In genomic region chr11:77239658-77240345, GRCm38 (mm10) we compare ENCODE assay signal across 21 mouse cellular contexts. TPM values are rescaled to one million over a fixed set of nuclear protein-coding genes. Genes with fewer than 3 reads are reported as not detected.
DNase-seq lines count a peak whose midpoint lies in the region; ATAC-seq and TF ChIP-seq lines count a peak whose summit lies in the region.
"Had no signal": no experiment of that assay in that cellular context is flagged by ENCODE, and none has a peak within 500 bp of the region (broad histone marks: within the 10 kb centered on the region; RNA-seq: fewer than 3 reads in every experiment).

No protein-coding gene starts in this region.

- peak overlapping the region; percentile 59 for H3K27ac ChIP-seq in liver, postnatal 0 days (ENCODE audit: low read depth)
- H3K27ac ChIP-seq in stomach, postnatal 0 days (replicated peaks) = no peak overlapping the region
- H3K27ac ChIP-seq: embryonic facial prominence, embryonic 15.5 days; heart, adult 2 months; midbrain, embryonic 13.5 days had no signal

- no peak overlapping the region for H3K4me3 ChIP-seq in liver, postnatal 0 days (ENCODE audit: low read depth, low read length)
- H3K4me3 ChIP-seq in stomach, postnatal 0 days (ENCODE audit: low read depth, low read length) = no peak overlapping the region
- H3K4me3 ChIP-seq: embryonic facial prominence, embryonic 15.5 days; heart, adult 2 months; midbrain, embryonic 13.5 days had no signal

- peaks cover 2% of the 10 kb centered on the region; the same call in 1 of the 2 replicates for H3K4me1 ChIP-seq in liver, postnatal 0 days (ENCODE audit: insufficient read depth)
- H3K4me1 ChIP-seq in stomach, postnatal 0 days (replicated peaks; ENCODE audit: control insufficient read depth, insufficient read depth) = no peaks in the 10 kb centered on the region
- H3K4me1 ChIP-seq: midbrain, embryonic 13.5 days had no signal

- peak; percentile 26 for DNase-seq in lung, postnatal 36 days
- no peak for DNase-seq in lung, postnatal 14 days
- DNase-seq in MEL-GATA-1-ER (ENCODE audit: extremely low read depth, low read depth) = peak; percentile 86
- DNase-seq in liver, postnatal 0 days = peak; percentile 15
- no peak for DNase-seq in stomach, postnatal 0 days (ENCODE audit: low spot score)
- no peak for DNase-seq in spleen, adult 18-20 months
- no peak for DNase-seq in frontal cortex, postnatal 10 days (ENCODE audit: low spot score in 2 of 2)
- DNase-seq: adrenal gland, adult 2 months; cerebellum, adult 11 months; cerebellum, postnatal 10 days; gastrocnemius, postnatal 10 days; heart, adult 2 months; heart, postnatal 36 days; lung, postnatal 4 days; thymus, postnatal 36 days had no signal

- whole genome bisulfite sequencing in liver, postnatal 0 days (ENCODE audit: insufficient replicate concordance) = 55% methylated on average over 1 of the region's 1 CpGs
- 83% methylated on average over 1 of the region's 1 CpGs for whole genome bisulfite sequencing in stomach, postnatal 0 days

- no peaks in the 10 kb centered on the region for H3K27me3 ChIP-seq in liver, postnatal 0 days (ENCODE audit: insufficient read depth, low read length)
- H3K27me3 ChIP-seq in stomach, postnatal 0 days (ENCODE audit: control insufficient read depth, insufficient read depth, low read length) = no peaks in the 10 kb centered on the region
- H3K27me3 ChIP-seq: embryonic facial prominence, embryonic 15.5 days; midbrain, embryonic 13.5 days had no signal

- H3K36me3 ChIP-seq in liver, postnatal 0 days (replicated peaks; ENCODE audit: insufficient read depth, low read length) = no peaks in the 10 kb centered on the region
- H3K36me3 ChIP-seq in stomach, postnatal 0 days (ENCODE audit: control insufficient read depth, insufficient read depth, low read length) = no peaks in the 10 kb centered on the region
- H3K36me3 ChIP-seq: embryonic facial prominence, embryonic 15.5 days; midbrain, embryonic 13.5 days had no signal

- H3K4me2 ChIP-seq in liver, postnatal 0 days (ENCODE audit: low read depth, low read length) = no peak overlapping the region
- no peak overlapping the region for H3K4me2 ChIP-seq in stomach, postnatal 0 days (replicated peaks; ENCODE audit: low read depth)
- H3K4me2 ChIP-seq: embryonic facial prominence, embryonic 15.5 days; midbrain, embryonic 13.5 days had no signal

- no peak for TF ChIP-seq CTCF in liver, postnatal 0 days (IDR thresholded peaks at IDR 0.05; ENCODE audit: low read depth)
- no peak for TF ChIP-seq CTCF in stomach, postnatal 0 days (IDR thresholded peaks at IDR 0.05; ENCODE audit: low read depth)

- peak; percentile 47; the same call in 1 of the 2 replicates for ATAC-seq in liver, postnatal 0 days
- peak; percentile 81; the same call in 1 of the 2 replicates for ATAC-seq in neutrophil, adult 5-6 weeks (ENCODE audit: extremely low read depth, insufficient number of reproducible peaks, low FRiP score, poor library complexity, severe bottlenecking)
- ATAC-seq in stomach, postnatal 0 days (ENCODE audit: low FRiP score, low TSS enrichment) = no peak
- ATAC-seq: hindbrain, embryonic 16.5 days; intestine, embryonic 16.5 days; midbrain, embryonic 13.5 days had no signal

- H3K9me3 ChIP-seq in liver, postnatal 0 days (ENCODE audit: low read length) = no peaks in the 10 kb centered on the region
- H3K9me3 ChIP-seq in stomach, postnatal 0 days (ENCODE audit: control insufficient read depth, low read length) = no peaks in the 10 kb centered on the region
- H3K9me3 ChIP-seq: embryonic facial prominence, embryonic 15.5 days; midbrain, embryonic 13.5 days had no signal

- no peak overlapping the region for H3K9ac ChIP-seq in liver, postnatal 0 days (replicated peaks)
- no peak overlapping the region for H3K9ac ChIP-seq in stomach, postnatal 0 days (ENCODE audit: low read length)
- H3K9ac ChIP-seq: embryonic facial prominence, embryonic 15.5 days; midbrain, embryonic 13.5 days had no signal

- TF ChIP-seq EP300 in liver, postnatal 0 days (IDR thresholded peaks at IDR 0.05; ENCODE audit: low read depth) = 0 out of 2 replicates have a peak, but pooled peaks have one; percentile 20
- no peak for TF ChIP-seq EP300 in stomach, postnatal 0 days (optimal IDR thresholded peaks at IDR 0.05)

RNA-seq across cellular contexts. Expression of gene Ssh2, which starts 23.7 kb away (rescaled TPM):
- polyA plus RNA-seq in liver, postnatal 0 days (2015; fragmentation: Nextera tagmentation; extraction: Ambion mirVana) = 3.7 and 4.4 TPM in 2 replicates
- total RNA-seq in neutrophil, adult 5-6 weeks (2017) = 408 and 463 TPM in 2 replicates
- 3.0 and 3.5 TPM in 2 replicates for polyA plus RNA-seq in stomach, postnatal 0 days (2015; fragmentation: Nextera tagmentation; extraction: Ambion mirVana)

RNA-seq across cellular contexts. Expression of gene Efcab5, which starts 51.0 kb away (rescaled TPM):
- polyA plus RNA-seq in liver, postnatal 0 days (2015; fragmentation: Nextera tagmentation; extraction: Ambion mirVana) = 0.07 and 0.16 TPM in 2 replicates
- total RNA-seq in neutrophil, adult 5-6 weeks (2017) = 3.4 and 5.0 TPM in 2 replicates
- polyA plus RNA-seq in stomach, postnatal 0 days (2015; fragmentation: Nextera tagmentation; extraction: Ambion mirVana) = 0.12 and 0.15 TPM in 2 replicates
- polyA plus RNA-seq: liver, adult 2 months had no signal

Comparison
In these comparisons a context has a peak if more than half of its experiments do, and no peak if none do; other contexts are left out.
1. DNase-seq: peak in lung, postnatal 36 days (single experiment), MEL-GATA-1-ER (single experiment) and liver, postnatal 0 days (single experiment); none in lung, postnatal 14 days (single experiment), stomach, postnatal 0 days (single experiment), spleen, adult 18-20 months (0 of 2) and frontal cortex, postnatal 10 days (0 of 2).